In the genomic region with DNA sequence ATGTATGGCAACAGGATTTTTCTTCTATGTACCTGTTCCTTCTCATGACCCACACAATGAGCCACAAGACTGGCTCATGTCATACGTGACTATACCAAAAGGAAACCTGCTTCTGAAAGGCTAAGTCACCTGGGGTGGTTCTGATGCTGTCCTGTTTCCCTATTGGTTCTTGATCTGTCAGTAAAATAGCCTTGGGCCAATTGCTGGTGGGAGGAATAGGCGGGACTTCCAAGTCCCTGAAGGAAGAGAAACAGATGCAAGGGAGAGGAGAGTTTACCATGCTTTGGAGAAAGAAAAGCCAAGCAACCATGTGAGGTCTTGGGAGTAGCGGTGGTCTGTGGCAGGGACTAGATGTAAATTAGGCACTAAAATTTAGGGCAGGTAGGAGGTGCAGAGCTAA, we compare ENCODE assay signal across 26 mouse cellular contexts.
"Had no signal": no experiment of that assay in that cellular context is flagged by ENCODE, and none has a peak within 500 bp of the region (broad histone marks: within the 10 kb centered on the region; RNA-seq: fewer than 3 reads in every experiment).

No protein-coding gene starts in this region.

- H3K36me3 ChIP-seq: heart, embryonic 13.5 days; heart, embryonic 15.5 days; hindbrain, embryonic 13.5 days; hindbrain, embryonic 15.5 days; limb, embryonic 13.5 days; limb, embryonic 15.5 days; liver, embryonic 12.5 days had no signal

- H3K9ac ChIP-seq: heart, embryonic 13.5 days; heart, embryonic 15.5 days; hindbrain, embryonic 13.5 days; hindbrain, embryonic 15.5 days; limb, embryonic 13.5 days; limb, embryonic 15.5 days; liver, embryonic 12.5 days; liver, embryonic 14.5 days had no signal

- H3K27ac ChIP-seq: heart, adult 2 months; heart, embryonic 13.5 days; heart, embryonic 15.5 days; hindbrain, embryonic 13.5 days; hindbrain, embryonic 15.5 days; hindbrain, postnatal 0 days; layer of hippocampus, adult 2 months; limb, embryonic 13.5 days; limb, embryonic 15.5 days; liver, embryonic 12.5 days; liver, embryonic 14.5 days had no signal

- H3K9me3 ChIP-seq: heart, embryonic 13.5 days; heart, embryonic 15.5 days; hindbrain, embryonic 13.5 days; hindbrain, embryonic 15.5 days; limb, embryonic 13.5 days; limb, embryonic 15.5 days; liver, embryonic 12.5 days had no signal

- H3K27me3 ChIP-seq: hindbrain, embryonic 13.5 days; hindbrain, embryonic 15.5 days; limb, embryonic 15.5 days; liver, embryonic 12.5 days had no signal

- H3K4me3 ChIP-seq: heart, adult 2 months; heart, embryonic 13.5 days; heart, embryonic 15.5 days; hindbrain, embryonic 13.5 days; hindbrain, embryonic 15.5 days; layer of hippocampus, adult 2 months; limb, embryonic 13.5 days; limb, embryonic 15.5 days; liver, embryonic 12.5 days had no signal

- DNase-seq: gastrocnemius, postnatal 14 days; gastrocnemius, postnatal 36 days; heart, adult 11 months; heart, adult 2 months; heart, postnatal 14 days; heart, postnatal 36 days; kidney, adult 11 months; kidney, adult 2 months; kidney, adult 9 months; kidney, postnatal 10 days; kidney, postnatal 25 days; kidney, postnatal 4 days; layer of hippocampus, postnatal 36 days; left cerebral cortex, postnatal 4 days had no signal

- H3K4me2 ChIP-seq: heart, embryonic 11.5 days; heart, embryonic 13.5 days; heart, embryonic 15.5 days; hindbrain, embryonic 13.5 days; hindbrain, embryonic 15.5 days; limb, embryonic 13.5 days; limb, embryonic 15.5 days; liver, embryonic 12.5 days had no signal

- ATAC-seq: hindbrain, postnatal 0 days; intestine, embryonic 16.5 days; liver, embryonic 12.5 days had no signal

- H3K4me1 ChIP-seq: heart, embryonic 13.5 days; heart, embryonic 15.5 days; hindbrain, embryonic 15.5 days; limb, embryonic 13.5 days; limb, embryonic 15.5 days; liver, embryonic 12.5 days had no signal
